Mouse (Mus musculus): ENCODE data around the gene Bcl7c.
A peak's percentile ranks its signal among the peaks of the same experiment; 100 is the strongest.
"Not testable (repeated sequence)": the region's sequence is repeated elsewhere in the genome, so short reads cannot be mapped to it uniquely, and the experiment has no call there.

Bcl7c gene

GRCm38 (mm10) chr7:127649206-127649605 is 59.5 kb downstream of the Bcl7c start:
- DNase-seq (ENCODE audit: low read depth in 2 of 2, low spot score in 2 of 2): no peak

DNA sequence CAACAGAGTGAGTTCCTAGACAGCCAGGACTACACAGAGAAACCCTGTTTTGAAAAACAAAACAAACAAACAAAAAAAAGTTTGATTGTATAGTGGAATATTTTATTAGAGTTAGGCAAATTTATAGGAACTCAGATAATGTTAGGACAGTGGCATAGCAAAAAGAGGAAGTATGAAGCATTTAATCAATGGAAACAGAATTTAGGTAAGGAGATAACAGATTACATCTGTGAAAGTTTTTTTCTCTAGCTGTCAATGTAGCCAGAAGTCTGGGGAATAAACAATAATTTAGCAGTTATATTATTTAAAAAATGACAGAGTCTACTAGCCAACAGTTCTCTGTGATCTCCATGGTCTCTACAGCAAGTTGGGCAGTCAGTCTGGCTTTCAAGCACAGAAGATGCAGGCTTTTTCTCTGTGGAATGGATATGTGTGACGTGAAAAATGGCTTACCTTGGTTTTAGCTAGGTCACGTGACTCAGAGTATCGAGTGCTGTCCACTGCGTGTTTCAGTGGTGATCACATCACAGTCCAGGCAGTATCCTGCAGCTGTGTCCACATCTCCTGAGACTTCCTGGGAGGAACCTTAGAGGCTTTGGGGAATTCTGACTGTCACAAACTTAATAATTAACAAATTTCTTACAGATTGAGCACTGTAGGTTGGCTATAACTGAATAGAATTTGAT is 60.1 kb downstream of the Bcl7c start:
- DNase-seq (ENCODE audit: low read depth in 2 of 2, low spot score in 2 of 2): no peak

- DNase-seq (ENCODE audit: low read depth in 2 of 2, low spot score in 2 of 2): not testable (repeated sequence)
Observed at GRCm38 (mm10) chr7:127647576-127647975, 61.2 kb downstream of the Bcl7c start.

GRCm38 (mm10) chr7:127646363-127646762 is 62.4 kb downstream of the Bcl7c start:
- no peak for DNase-seq (ENCODE audit: low read depth in 2 of 2, low spot score in 2 of 2)

GRCm38 (mm10) chr7:127642254-127642653 is 66.5 kb downstream of the Bcl7c start:
- DNase-seq (ENCODE audit: low read depth in 2 of 2, low spot score in 2 of 2): no peak

DNA sequence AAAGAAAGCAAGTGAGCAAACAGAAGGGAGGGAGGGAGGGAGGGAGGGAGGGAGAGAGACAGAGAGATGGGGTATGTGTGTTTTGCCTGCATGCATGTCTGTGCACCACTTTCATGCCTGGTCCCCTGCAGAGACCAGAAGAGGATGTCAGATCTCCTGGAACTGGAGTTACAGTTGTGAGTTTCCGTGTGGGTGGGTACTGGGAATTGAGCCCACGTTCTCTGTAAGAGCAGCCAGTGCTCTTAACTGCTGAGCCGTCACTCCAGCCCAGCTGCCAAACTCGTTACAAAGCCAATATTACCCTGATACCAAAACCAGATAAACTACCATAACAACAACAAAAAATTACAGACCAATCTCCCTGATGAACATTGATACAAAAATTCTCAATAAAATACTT is 67.5 kb downstream of the Bcl7c start:
- no peak for DNase-seq (ENCODE audit: low read depth in 2 of 2, low spot score in 2 of 2)

- DNase-seq (ENCODE audit: low read depth in 2 of 2, low spot score in 2 of 2): no peak
Observed at GRCm38 (mm10) chr7:127636963-127637362, 71.8 kb downstream of the Bcl7c start.

- no peak for DNase-seq (ENCODE audit: low read depth in 2 of 2, low spot score in 2 of 2)
Observed at GRCm38 (mm10) chr7:127631416-127631815, 77.3 kb downstream of the Bcl7c start.

- peak; percentile 49 to 72 for DNase-seq (ENCODE audit: low read depth in 2 of 2, low spot score in 2 of 2)
Observed at GRCm38 (mm10) chr7:127628646-127629045, 80.1 kb downstream of the Bcl7c start.

GRCm38 (mm10) chr7:127626471-127626870 is 82.3 kb downstream of the Bcl7c start:
- DNase-seq (ENCODE audit: low read depth in 2 of 2, low spot score in 2 of 2): no peak

GRCm38 (mm10) chr7:127626039-127626438 is 82.7 kb downstream of the Bcl7c start:
- DNase-seq (ENCODE audit: low read depth in 2 of 2, low spot score in 2 of 2): no peak

GRCm38 (mm10) chr7:127618402-127618801 is 90.3 kb downstream of the Bcl7c start:
- not testable (repeated sequence) for DNase-seq (ENCODE audit: low read depth in 2 of 2, low spot score in 2 of 2)

GRCm38 (mm10) chr7:127617962-127618361 is 90.8 kb downstream of the Bcl7c start:
- no peak for DNase-seq (ENCODE audit: low read depth in 2 of 2, low spot score in 2 of 2)

DNA sequence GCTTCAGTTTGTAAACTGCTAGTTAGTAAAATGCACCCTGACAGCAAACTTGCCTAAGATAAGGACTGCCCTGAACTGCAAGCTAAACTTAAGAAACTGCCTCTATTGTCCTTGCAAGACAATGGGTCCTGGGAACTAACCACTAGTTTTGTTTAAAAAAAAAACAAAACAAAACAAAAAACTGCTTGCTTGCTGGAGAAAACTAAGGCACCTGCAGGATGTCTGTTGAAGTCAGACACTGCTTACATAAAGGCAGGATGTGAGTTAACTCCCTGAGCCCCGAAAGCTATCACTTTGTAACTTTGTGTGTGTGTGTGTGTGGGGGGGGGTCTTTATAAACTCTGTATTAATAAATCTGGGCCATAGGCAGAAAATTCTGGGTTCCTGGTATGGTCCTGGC is 91.9 kb downstream of the Bcl7c start:
- no peak for DNase-seq (ENCODE audit: low read depth in 2 of 2, low spot score in 2 of 2)

GRCm38 (mm10) chr7:127616336-127616735 is 92.4 kb downstream of the Bcl7c start:
- no peak for DNase-seq (ENCODE audit: low read depth in 2 of 2, low spot score in 2 of 2)

GRCm38 (mm10) chr7:127614891-127615843 is 93.6 kb downstream of the Bcl7c start, which contains the start of gene Zfp629:
Gene Zfp629, minus strand, starts transcription at chr7:127615797.
- DNase-seq (ENCODE audit: low read depth in 2 of 2, low spot score in 2 of 2): no peak

- peak in 1 of 2 experiments; percentile 29 for DNase-seq (ENCODE audit: low read depth in 2 of 2, low spot score in 2 of 2)
Observed at GRCm38 (mm10) chr7:127614511-127614890, 94.2 kb downstream of the Bcl7c start.

DNA sequence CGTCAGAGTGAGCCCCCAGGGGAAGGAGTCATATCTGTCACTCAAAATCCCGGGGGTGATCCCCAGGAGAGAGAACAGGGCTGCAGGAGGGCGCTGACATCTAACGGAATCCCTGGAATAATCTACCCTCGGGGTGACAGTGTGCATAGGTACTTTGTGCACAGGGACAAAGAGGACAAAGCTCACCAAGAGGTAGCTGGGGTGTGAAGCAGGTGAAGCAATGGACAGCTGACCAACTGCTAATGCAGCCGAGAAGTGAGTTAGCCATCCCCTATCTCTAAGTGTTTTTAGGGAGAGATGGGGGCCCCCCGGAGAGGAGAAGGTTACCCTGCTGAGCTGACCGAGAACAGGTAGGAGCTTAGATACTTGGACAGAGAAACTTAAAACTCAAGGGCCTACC is 94.6 kb downstream of the Bcl7c start:
- DNase-seq (ENCODE audit: low read depth in 2 of 2, low spot score in 2 of 2): no peak

GRCm38 (mm10) chr7:127613501-127613900 is 95.2 kb downstream of the Bcl7c start:
- no peak for DNase-seq (ENCODE audit: low read depth in 2 of 2, low spot score in 2 of 2)

GRCm38 (mm10) chr7:127611561-127611960 is 97.2 kb downstream of the Bcl7c start:
- no peak for DNase-seq (ENCODE audit: low read depth in 2 of 2, low spot score in 2 of 2)

Data from CD8-positive naive resting alpha-beta T cell, adult 2 months (primary cell).